Mouse (Mus musculus): Measurements from ENCODE around the gene Ror1.

DNA sequence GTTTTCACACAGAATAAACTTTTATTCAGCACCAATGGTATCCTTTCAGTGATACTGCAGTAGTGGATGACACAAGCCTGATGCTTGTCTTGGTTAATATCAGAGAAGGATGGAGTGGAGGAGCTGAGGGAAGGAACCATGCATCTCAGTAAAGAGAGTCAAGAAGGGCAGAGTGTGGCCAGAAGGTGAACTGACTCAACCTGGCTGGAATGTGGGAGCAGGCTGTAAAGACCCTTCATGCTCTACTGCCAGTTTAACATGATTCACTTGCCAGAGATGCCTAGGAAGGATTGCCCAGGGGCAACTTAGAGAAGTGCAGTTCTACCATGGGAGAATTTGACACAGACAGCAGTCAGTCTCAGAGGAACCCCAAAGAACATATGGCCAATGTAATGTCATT is 191.2 kb downstream of the Ror1 start:
- TF ChIP-seq CTCF (IDR thresholded peaks at IDR 0.05; ENCODE audit: low read depth, low read length) (no peak), EP300 (IDR thresholded peaks at IDR 0.05; ENCODE audit: insufficient read depth, low read depth, low read length) (no peak)
